ENCODE assay signal across 22 mouse cellular contexts in the genomic region with DNA sequence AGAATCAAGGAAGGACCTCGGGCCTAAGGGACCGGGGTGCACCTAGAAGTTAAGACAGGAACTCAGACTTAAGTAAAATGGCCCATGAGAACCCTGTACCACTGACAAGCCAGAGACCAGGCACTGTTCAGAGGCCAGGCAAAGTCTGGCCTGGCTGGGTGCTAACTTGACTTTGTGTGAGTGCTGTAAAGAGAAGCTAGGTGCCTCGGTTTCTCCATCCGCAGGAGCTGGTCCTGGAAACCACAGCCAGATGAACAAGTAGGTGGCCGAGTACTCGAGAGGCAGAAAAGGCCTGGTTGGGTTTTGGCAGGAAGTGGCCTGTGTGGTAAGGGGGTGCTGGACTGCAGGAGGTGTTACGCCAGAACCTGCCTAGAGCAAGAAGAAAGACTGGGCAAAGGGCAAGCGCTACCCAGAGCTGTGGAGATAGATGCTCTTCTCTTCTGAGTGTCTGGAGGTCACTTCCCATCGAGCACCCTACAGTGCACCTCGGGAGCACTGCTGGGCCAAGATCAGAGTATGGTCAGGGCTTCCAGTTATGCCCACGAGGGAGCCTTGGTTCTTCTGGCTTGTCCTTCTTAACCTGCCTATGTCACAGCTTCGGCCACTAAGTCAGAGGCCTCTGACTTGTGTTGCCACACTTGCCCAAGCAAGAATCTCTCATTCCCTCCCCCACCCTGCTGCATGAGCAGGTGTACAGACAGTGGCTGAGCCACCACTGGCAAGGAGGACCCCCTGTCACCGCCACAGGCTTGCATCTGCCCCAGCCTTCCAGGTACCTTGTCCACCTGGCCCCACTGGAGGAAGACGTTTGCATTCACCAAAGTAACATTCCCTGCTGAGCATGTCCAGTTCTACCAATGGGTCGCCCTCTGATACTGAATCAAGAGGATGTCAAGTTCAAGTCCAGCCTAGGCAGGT. TPM values are rescaled to one million over a fixed set of nuclear protein-coding genes. Genes with fewer than 3 reads are reported as not detected.
DNase-seq lines count a peak whose midpoint lies in the region; ATAC-seq lines count a peak whose summit lies in the region.
"Had no signal": no experiment of that assay in that cellular context is flagged by ENCODE, and none has a peak within 500 bp of the region (broad histone marks: within the 10 kb centered on the region; RNA-seq: fewer than 3 reads in every experiment).

No protein-coding gene starts in this region.

- peaks cover 67% of the 10 kb centered on the region for H3K4me1 ChIP-seq in liver, embryonic 12.5 days

- H3K9me3 ChIP-seq in liver, embryonic 12.5 days (replicated peaks), result no peaks in the 10 kb centered on the region
- H3K9me3 ChIP-seq: embryonic facial prominence, embryonic 10.5 days; G1E; heart, embryonic 15.5 days; limb, embryonic 13.5 days; neural tube, embryonic 12.5 days had no signal

- H3K36me3 ChIP-seq in liver, embryonic 12.5 days, result peaks cover 10% of the 10 kb centered on the region; the same call in 1 of the 2 replicates
- H3K36me3 ChIP-seq: neural tube, embryonic 12.5 days had no signal

- DNase-seq in adrenal gland, postnatal 14 days, result peak; percentile 42
- DNase-seq in adrenal gland, postnatal 4 days (ENCODE audit: low spot score in 2 of 2), result no peak
- DNase-seq in lung, postnatal 36 days, result peak; percentile 39
- DNase-seq in lung, postnatal 14 days, result no peak
- DNase-seq in kidney, postnatal 4 days, result no peak
- DNase-seq in left cerebral cortex, adult 8-10 months (ENCODE audit: low spot score in 2 of 2), result no peak
- DNase-seq: cerebellum, adult 8-10 months; gastrocnemius, postnatal 10 days; kidney, postnatal 25 days; layer of hippocampus, adult 9-11 months; right cerebral cortex, adult 18-20 months; thymus, adult 2 months had no signal

- ATAC-seq in liver, embryonic 12.5 days, result no peak
- ATAC-seq in monocyte, adult 5-6 weeks (replicated peaks; ENCODE audit: insufficient number of reproducible peaks, low FRiP score, low TSS enrichment, poor library complexity, severe bottlenecking), result peak; percentile 28; the same call in 1 of the 2 replicates
- ATAC-seq: activated CD4-positive, CD25-positive, alpha-beta regulatory T cell, adult 4 months; hindbrain, embryonic 16.5 days had no signal

- H3K27ac ChIP-seq in liver, embryonic 12.5 days, result peak overlapping the region; percentile 34; the same call in 1 of the 2 replicates
- H3K27ac ChIP-seq: embryonic facial prominence, embryonic 10.5 days; heart, embryonic 15.5 days; limb, embryonic 13.5 days; neural tube, embryonic 12.5 days had no signal

- no peak overlapping the region for H3K9ac ChIP-seq in liver, embryonic 12.5 days
- H3K9ac ChIP-seq: heart, embryonic 15.5 days; limb, embryonic 13.5 days; neural tube, embryonic 12.5 days had no signal

- no peaks in the 10 kb centered on the region for H3K27me3 ChIP-seq in liver, embryonic 12.5 days (replicated peaks)
- H3K27me3 ChIP-seq: heart, embryonic 15.5 days; limb, embryonic 13.5 days; neural tube, embryonic 12.5 days had no signal

- H3K4me3 ChIP-seq in liver, embryonic 12.5 days, result no peak overlapping the region
- H3K4me3 ChIP-seq: embryonic facial prominence, embryonic 10.5 days; heart, embryonic 15.5 days; limb, embryonic 13.5 days; neural tube, embryonic 12.5 days had no signal

- no peak overlapping the region for H3K4me2 ChIP-seq in liver, embryonic 12.5 days
- H3K4me2 ChIP-seq: heart, embryonic 15.5 days; limb, embryonic 13.5 days; midbrain, embryonic 11.5 days; neural tube, embryonic 12.5 days had no signal

- 66% methylated on average over 15 of the region's 15 CpGs for WGBS in liver, embryonic 12.5 days (ENCODE audit: insufficient replicate concordance)

RNA-seq across cellular contexts. Expression of gene Mxi1, which starts 57.9 kb away (rescaled TPM):
- total RNA-seq in adrenal gland, postnatal 14 days (2021), result 27.3 and 31.0 TPM in 2 replicates
- 10 to 100 TPM; 38.1 to 40.5 TPM for total RNA-seq in adrenal gland, postnatal 4 days (2021)
- 38.3 and 39.3 TPM in 2 replicates for polyA plus RNA-seq in liver, embryonic 12.5 days (2016; fragmentation: Nextera tagmentation; extraction: Ambion mirVana)
- total RNA-seq in monocyte, adult 5-6 weeks (2017), result 87.9 to 137 TPM (median 113 TPM) in 3 replicates
- 10 to 100 TPM; 81.4 to 89.0 (median 87.7) TPM for total RNA-seq in left cerebral cortex, adult 8-10 months (2022)

Comparison
In these comparisons a context has a peak if more than half of its experiments do, and no peak if none do; other contexts are left out.
1. DNase-seq: peak in adrenal gland, postnatal 14 days (single experiment) and lung, postnatal 36 days (single experiment); none in adrenal gland, postnatal 4 days (0 of 2), lung, postnatal 14 days (single experiment), kidney, postnatal 4 days (0 of 2) and left cerebral cortex, adult 8-10 months (0 of 2).